Mouse (Mus musculus) C2C12 (cell line): ENCODE measurements at regions not wholly inside any gene's neighbourhood (a gene's known extent, or its start where the extent isn't known, plus 50 kb on each side); places are given as distances from the start of the nearest gene placed in this dataset.

Experiments used
- H3K27me3 ChIP-seq: one replicate; pipeline ENCODE4 v1.6.1; 2011; ENCODE audit not compliant: control insufficient read depth, insufficient read depth, insufficient read length
- H3K36me3 ChIP-seq: one replicate; pipeline ENCODE4 v1.6.1; 2011; ENCODE audit not compliant: control insufficient read depth, insufficient read depth
- H3K4me3 ChIP-seq: one replicate; pipeline ENCODE4 v1.5.1; 2011; ENCODE audit warnings: mild to moderate bottlenecking, control low read depth; ENCODE audit not compliant: poor library complexity, insufficient read depth, severe bottlenecking
- H3K79me2 ChIP-seq: one replicate; pipeline ENCODE4 v1.6.1; 2011; ENCODE audit not compliant: control insufficient read depth, insufficient read depth
- H3K79me3 ChIP-seq: one replicate; pipeline ENCODE4 v1.6.1; 2011; ENCODE audit warnings: low read depth, control low read depth
- H3ac ChIP-seq: one replicate; pipeline ENCODE3; 2011; ENCODE audit warnings: low read depth; ENCODE audit not compliant: control insufficient read depth, insufficient read length
- CEBPB ChIP-seq: IDR thresholded peaks from one replicate; pipeline ENCODE4 v1.6.1; 2011; ENCODE audit warnings: low read depth, mild to moderate bottlenecking, control low read depth, moderate library complexity
- CTCF ChIP-seq: IDR thresholded peaks from one replicate; pipeline ENCODE4 v1.5.1; 2011; ENCODE audit not compliant: control insufficient read depth, insufficient read depth, insufficient read length
- FOSL1 ChIP-seq: IDR thresholded peaks from one replicate; pipeline ENCODE4 v1.8.0; 2011; ENCODE audit warnings: mild to moderate bottlenecking, low read length; ENCODE audit not compliant: poor library complexity, insufficient read depth, severe bottlenecking
- MAX ChIP-seq: IDR thresholded peaks from one replicate; pipeline ENCODE4 v1.6.1; 2011; ENCODE audit warnings: mild to moderate bottlenecking, control low read depth
- MYOD1 ChIP-seq: IDR thresholded peaks from one replicate; pipeline ENCODE4 v1.6.1; 2011; ENCODE audit warnings: low read depth; ENCODE audit not compliant: control insufficient read depth, insufficient read length
- MYOG ChIP-seq: IDR thresholded peaks from one replicate; pipeline ENCODE4 v1.6.1; 2011; ENCODE audit not compliant: control insufficient read depth, insufficient read length; ENCODE audit errors: extremely low read depth
- USF1 ChIP-seq: IDR thresholded peaks from one replicate; pipeline ENCODE4 v1.6.1; 2011; ENCODE audit warnings: low read depth, mild to moderate bottlenecking, control low read depth, moderate library complexity

DNA sequence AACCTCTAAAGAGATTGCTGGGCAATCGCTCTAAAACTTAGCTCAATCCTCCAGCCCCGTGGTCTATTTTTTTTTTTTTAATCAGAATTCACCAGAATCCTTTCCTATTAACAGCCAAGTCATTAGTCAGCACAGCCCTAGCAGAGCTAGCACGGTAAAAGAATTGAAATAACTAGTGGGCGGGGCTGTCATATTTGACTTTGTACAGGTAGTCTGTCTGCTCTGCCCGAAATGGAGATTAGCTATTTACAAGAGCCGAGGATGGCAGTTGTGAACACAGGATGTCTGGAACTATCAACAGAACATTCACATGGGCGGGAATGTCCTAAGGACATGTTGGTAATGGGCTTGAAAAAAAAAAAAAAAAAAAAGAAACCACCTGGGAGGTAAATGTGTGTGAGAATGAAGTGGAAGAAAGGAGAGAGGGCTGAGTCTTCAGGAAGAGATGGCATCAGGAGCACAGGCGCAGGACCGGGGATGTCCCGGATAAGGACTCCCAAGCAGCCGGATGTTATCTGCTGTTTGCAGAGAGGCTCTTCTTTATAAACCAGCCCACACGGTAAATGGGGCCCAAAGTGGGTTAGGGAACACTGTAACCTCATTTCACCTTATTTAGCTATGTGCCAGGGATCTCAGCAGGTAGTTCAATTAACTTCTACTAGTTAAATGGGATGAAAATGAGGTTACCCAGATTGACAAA lies 283.8 kb upstream of the Adgrl2 start:
- no peaks in the 10 kb centered on the region for H3K79me2 ChIP-seq
- no peak for TF ChIP-seq MYOD1
- TF ChIP-seq USF1 = no peak
- no peak for TF ChIP-seq CEBPB
- TF ChIP-seq MYOG = no peak
- no peak for TF ChIP-seq FOSL1
- no peak for TF ChIP-seq CTCF
- no peak for TF ChIP-seq MAX
- no peaks in the 10 kb centered on the region for H3K27me3 ChIP-seq
- no peaks in the 10 kb centered on the region for H3K79me3 ChIP-seq
- no peak overlapping the region for H3K4me3 ChIP-seq
- H3ac ChIP-seq = no peak overlapping the region
- H3K36me3 ChIP-seq = no peaks in the 10 kb centered on the region

DNA sequence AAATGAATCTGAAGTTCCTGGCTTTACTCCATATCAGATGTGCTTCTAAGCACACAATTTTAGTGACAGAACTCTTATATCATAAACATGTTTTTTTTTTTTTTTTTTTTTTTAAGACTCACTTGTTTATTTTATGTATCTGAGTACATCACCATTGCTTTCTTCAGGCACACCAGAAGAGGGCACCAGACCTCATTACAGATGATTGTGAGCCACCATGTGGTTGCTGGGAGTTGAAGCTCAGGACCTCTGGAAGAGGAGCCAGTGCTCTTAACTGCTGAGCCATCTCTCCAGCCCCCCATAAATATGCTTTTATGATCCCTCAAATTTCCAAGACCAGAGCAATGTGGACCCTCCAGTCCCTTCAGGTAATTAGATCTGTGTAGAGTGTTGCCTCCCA lies 280.1 kb upstream of the Adgrl2 start:
- Histone ChIP-seq H3ac (no peak overlapping the region), H3K79me3 (no peaks in the 10 kb centered on the region), H3K36me3 (no peaks in the 10 kb centered on the region), H3K79me2 (no peaks in the 10 kb centered on the region), H3K27me3 (no peaks in the 10 kb centered on the region), H3K4me3 (no peak overlapping the region)
- TF ChIP-seq USF1 (no peak), CEBPB (no peak), MAX (no peak), FOSL1 (no peak), MYOG (no peak), MYOD1 (no peak), CTCF (no peak)

DNA sequence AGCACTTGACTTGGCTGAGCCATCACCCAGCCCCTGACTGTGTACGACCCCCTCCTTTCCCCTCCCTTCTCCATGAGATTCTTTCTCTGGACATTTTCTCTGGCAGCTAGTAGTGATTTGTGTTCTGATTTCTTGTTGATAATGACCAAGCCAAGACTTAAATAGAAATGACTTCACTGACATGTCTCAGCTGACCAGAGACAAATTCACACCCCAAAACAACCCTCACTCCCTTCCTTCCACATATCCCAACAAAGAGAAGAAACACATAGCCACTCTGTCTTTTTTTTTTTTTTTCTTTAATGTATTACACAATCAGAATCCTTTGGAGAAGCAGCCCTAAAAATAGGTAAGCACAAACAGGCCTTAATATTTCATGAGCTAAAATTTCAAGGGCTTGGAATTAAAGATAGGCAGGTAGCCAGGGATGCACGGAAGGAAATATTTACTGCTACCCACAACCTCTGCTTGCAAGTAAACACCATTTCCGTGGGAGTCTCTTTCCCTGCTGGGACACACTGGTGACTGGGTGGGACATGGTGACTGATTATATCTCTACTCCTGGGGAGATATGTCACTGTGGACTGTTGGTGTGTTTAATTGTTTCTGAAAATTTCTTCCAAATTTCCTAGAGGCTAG lies 272.1 kb upstream of the Adgrl2 start:
- TF ChIP-seq MYOD1 (no peak), MAX (no peak), MYOG (no peak), CTCF (no peak), FOSL1 (no peak), USF1 (no peak), CEBPB (no peak)
- H3K4me3 ChIP-seq = no peak overlapping the region
- H3K27me3 ChIP-seq = no peaks in the 10 kb centered on the region
- H3K79me3 ChIP-seq = no peaks in the 10 kb centered on the region
- H3K36me3 ChIP-seq = no peaks in the 10 kb centered on the region
- no peak overlapping the region for H3ac ChIP-seq
- H3K79me2 ChIP-seq = no peaks in the 10 kb centered on the region

DNA sequence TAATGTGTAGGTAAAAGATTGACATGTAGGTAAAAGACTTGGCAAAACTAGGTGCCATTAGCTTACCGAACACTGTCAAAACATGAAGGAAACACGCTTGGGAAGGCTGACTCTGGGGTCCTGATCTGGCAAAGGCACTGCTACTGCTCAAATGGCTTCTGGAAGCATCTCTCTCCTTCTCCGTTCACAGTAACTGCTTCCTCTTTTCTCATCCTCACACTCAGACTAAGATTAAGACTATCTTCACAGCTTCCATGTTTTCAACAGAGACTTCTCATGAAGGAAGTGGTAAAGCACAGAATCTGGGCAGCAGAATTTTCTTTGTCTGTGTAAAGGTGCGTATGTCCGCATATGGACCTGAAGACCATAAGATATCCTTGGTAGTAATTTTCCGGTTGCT lies 271.4 kb upstream of the Adgrl2 start:
- Histone ChIP-seq H3K36me3 (no peaks in the 10 kb centered on the region), H3ac (no peak overlapping the region), H3K79me3 (no peaks in the 10 kb centered on the region), H3K27me3 (no peaks in the 10 kb centered on the region), H3K79me2 (no peaks in the 10 kb centered on the region), H3K4me3 (no peak overlapping the region)
- TF ChIP-seq FOSL1 (no peak), USF1 (no peak), CTCF (no peak), CEBPB (no peak), MYOG (no peak), MAX (no peak), MYOD1 (no peak)

DNA sequence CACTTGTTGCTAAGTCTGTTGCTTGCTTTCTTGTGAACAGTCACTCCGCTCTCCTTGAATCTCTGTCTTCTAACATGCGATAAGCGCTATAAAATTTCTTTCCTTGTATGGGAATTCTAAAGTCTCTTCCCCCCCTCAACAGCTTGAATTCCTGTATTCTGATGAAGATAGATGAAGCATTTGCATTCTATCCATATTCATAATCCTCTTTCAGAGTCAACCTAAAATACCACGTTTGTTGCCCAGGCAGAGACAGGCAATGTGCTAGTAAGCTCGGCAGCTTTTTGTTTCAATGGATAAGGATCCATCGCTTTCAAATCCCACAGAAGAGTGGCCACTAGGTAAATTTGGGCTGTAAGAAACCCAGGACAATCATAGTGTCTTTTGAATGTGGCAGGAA lies 268.5 kb upstream of the Adgrl2 start:
- Histone ChIP-seq H3K4me3 (no peak overlapping the region), H3K36me3 (no peaks in the 10 kb centered on the region), H3K79me3 (no peaks in the 10 kb centered on the region), H3K27me3 (no peaks in the 10 kb centered on the region), H3ac (no peak overlapping the region), H3K79me2 (no peaks in the 10 kb centered on the region)
- TF ChIP-seq CEBPB = no peak
- TF ChIP-seq CTCF = no peak
- no peak for TF ChIP-seq FOSL1
- TF ChIP-seq MYOG = no peak

DNA sequence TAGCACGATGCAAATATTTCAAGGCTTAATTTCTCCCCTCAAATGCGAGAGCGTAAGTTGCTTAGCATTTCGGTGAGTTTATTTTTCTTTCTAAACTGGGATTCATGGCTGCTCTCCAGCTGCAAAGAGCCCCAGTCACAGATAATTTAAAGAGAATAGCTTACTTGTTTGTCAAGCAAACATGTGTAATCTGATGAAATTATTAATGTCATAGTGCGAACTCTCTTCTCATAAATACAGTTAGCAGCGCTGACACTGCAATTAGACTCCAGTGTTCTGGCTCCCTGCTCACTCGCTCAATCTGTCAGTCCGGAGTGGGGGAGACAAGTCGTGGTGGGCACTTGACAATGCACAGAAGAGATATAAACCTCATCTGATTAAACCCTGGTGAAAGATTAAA lies 266.5 kb upstream of the Adgrl2 start:
- TF ChIP-seq MAX (no peak), MYOD1 (no peak), MYOG (no peak), FOSL1 (no peak), CTCF (no peak), CEBPB (no peak), USF1 (no peak)
- Histone ChIP-seq H3K79me2 (no peaks in the 10 kb centered on the region), H3K36me3 (no peaks in the 10 kb centered on the region), H3K27me3 (no peaks in the 10 kb centered on the region), H3K4me3 (no peak overlapping the region), H3K79me3 (no peaks in the 10 kb centered on the region), H3ac (no peak overlapping the region)
